Mouse (Mus musculus) inflammation-experienced regulatory T-cells, adult 16 weeks (primary cell): ENCODE measurements around the gene Gpr27. TPM values are rescaled to one million over a fixed set of nuclear protein-coding genes. Genes with fewer than 3 reads are reported as not detected.

Source experiments
- polyA plus RNA-seq: library from polyadenylated mRNA; unstranded; fragments of 100-300 nt; shearing (Covaris generic); gene quantifications from one replicate; pipeline ENCODE4 v1.2.1, GENCODE M21; 2017

Gene Gpr27
- not detected for polyA plus RNA-seq

GRCm38 (mm10) chr6:99692206-99692915 lies at the start of gene Gpr27:
Gene Gpr27 (plus strand): TSS chr6:99692679.

GRCm38 (mm10) chr6:99666318-99667171 lies 25.9 kb upstream of the Gpr27 start, which contains the start of the genes Eif4e3 and Gm20696:
Gene Eif4e3 (minus strand): TSS chr6:99666771.
Gene Gm20696 (minus strand): TSS chr6:99666797.

GRCm38 (mm10) chr6:99725971-99726561 lies 33.6 kb downstream of the Gpr27 start, which contains the start of gene Prok2:
Gene Prok2 (minus strand): TSS chr6:99726392.

Other genes starting within 250 kb of the Gpr27 start
- 341 TPM for gene Foxp1, start 170.0 kb upstream of the Gpr27 start, polyA plus RNA-seq
- gene Eif4e3, start 25.9 kb upstream of the Gpr27 start, polyA plus RNA-seq = 35.9 TPM
- 15.0 TPM for gene Gm20696, start 25.9 kb upstream of the Gpr27 start, polyA plus RNA-seq
- gene Prok2, start 33.7 kb downstream of the Gpr27 start, polyA plus RNA-seq = not detected